Mouse (Mus musculus) C2C12 (cell line): Measurements from ENCODE around the gene Capns1.

ENCODE experiments used
- CEBPB ChIP-seq: IDR thresholded peaks from one replicate; pipeline ENCODE4 v1.6.1; 2011; ENCODE audit warnings: low read depth, mild to moderate bottlenecking, control low read depth, moderate library complexity
- CTCF ChIP-seq: IDR thresholded peaks from one replicate; pipeline ENCODE4 v1.5.1; 2011; ENCODE audit not compliant: control insufficient read depth, insufficient read depth, insufficient read length
- FOSL1 ChIP-seq: IDR thresholded peaks from one replicate; pipeline ENCODE4 v1.8.0; 2011; ENCODE audit warnings: mild to moderate bottlenecking, low read length; ENCODE audit not compliant: poor library complexity, insufficient read depth, severe bottlenecking
- MAX ChIP-seq: IDR thresholded peaks from one replicate; pipeline ENCODE4 v1.6.1; 2011; ENCODE audit warnings: mild to moderate bottlenecking, control low read depth
- MYOD1 ChIP-seq: IDR thresholded peaks from one replicate; pipeline ENCODE4 v1.6.1; 2011; ENCODE audit warnings: low read depth; ENCODE audit not compliant: control insufficient read depth, insufficient read length
- USF1 ChIP-seq: IDR thresholded peaks from one replicate; pipeline ENCODE4 v1.6.1; 2011; ENCODE audit warnings: low read depth, mild to moderate bottlenecking, control low read depth, moderate library complexity

GRCm38 (mm10) chr7:30194884-30195283 is 3.7 kb downstream of the Capns1 start:
- TF ChIP-seq MAX: no peak
- no peak for TF ChIP-seq MYOD1
- no peak for TF ChIP-seq CTCF
- TF ChIP-seq USF1: no peak
- TF ChIP-seq FOSL1: no peak
- no peak for TF ChIP-seq CEBPB
